In genomic region chr9:64281781-64282178, GRCm38 (mm10) we compare ENCODE assay signal across 8 mouse cellular contexts. TPM values are rescaled to one million over a fixed set of nuclear protein-coding genes. Genes with fewer than 3 reads are reported as not detected.
DNase-seq lines count a peak whose midpoint lies in the region; ATAC-seq and TF ChIP-seq lines count a peak whose summit lies in the region.

No protein-coding gene starts in this region.

- in situ Hi-C loops in CH12.LX (cut with MboI; ENCODE audit: low pct_ligation_motif_present, low pct_unique_long_range_greater_than_20kb, low sequenced_read_pairs), result no loop called here

- TF ChIP-seq RAD21 in CH12.LX (IDR thresholded peaks at IDR 0.05; ENCODE audit: low read depth, low read length), result no peak

- under 1% methylated on average over 22 of the region's 24 CpGs for WGBS in heart, adult 2 months
- WGBS in forebrain, embryonic 13.5 days, result under 1% methylated on average over 24 of the region's 24 CpGs
- under 1% methylated on average over 23 of the region's 24 CpGs for WGBS in liver, postnatal 0 days (ENCODE audit: insufficient replicate concordance)

- H3K36me3 ChIP-seq in heart, adult 2 months (ENCODE audit: control insufficient read depth, insufficient read depth, low read length), result peaks cover 4% of the 10 kb centered on the region; the same call in 1 of the 2 replicates
- peaks cover 0 to 17% of the 10 kb centered on the region in 2 experiments for H3K36me3 ChIP-seq in CH12.LX (replicated peaks in 1 of 2; ENCODE audit: control insufficient read depth in 1 of 2, insufficient read depth in 1 of 2, low read length in 1 of 2)
- no peaks in the 10 kb centered on the region for H3K36me3 ChIP-seq in forebrain, embryonic 13.5 days (ENCODE audit: poor library complexity, severe bottlenecking)
- H3K36me3 ChIP-seq in liver, postnatal 0 days (replicated peaks; ENCODE audit: insufficient read depth, low read length), result no peaks in the 10 kb centered on the region

- no peaks in the 10 kb centered on the region for H3K79me2 ChIP-seq in heart, adult 2 months (replicated peaks; ENCODE audit: control insufficient read depth, insufficient read depth, low read length)
- H3K79me2 ChIP-seq in CH12.LX (replicated peaks; ENCODE audit: control insufficient read depth, extremely low read depth, insufficient read depth, poor library complexity, severe bottlenecking), result peaks cover 51% of the 10 kb centered on the region

- H3K4me3 ChIP-seq in heart, adult 2 months, result peak overlapping the region; percentile 94
- peak overlapping the region; percentile 94 to 99 (median 95) for H3K4me3 ChIP-seq in CH12.LX (replicated peaks in 1 of 3; ENCODE audit: low read depth in 2 of 3, low read length in 2 of 3, poor library complexity in 1 of 3)
- peak overlapping the region; percentile 84 for H3K4me3 ChIP-seq in forebrain, embryonic 13.5 days
- H3K4me3 ChIP-seq in liver, postnatal 0 days (ENCODE audit: low read depth, low read length), result peak overlapping the region; percentile 78

- peak overlapping the region; percentile 88 for H3K27ac ChIP-seq in heart, adult 2 months
- H3K27ac ChIP-seq in CH12.LX (ENCODE audit: insufficient read depth, low read depth), result peak overlapping the region; percentile 69
- peak overlapping the region; percentile 90 for H3K27ac ChIP-seq in forebrain, embryonic 13.5 days
- peak overlapping the region; percentile 81 for H3K27ac ChIP-seq in liver, postnatal 0 days (ENCODE audit: low read depth)

- no peaks in the 10 kb centered on the region for H3K4me1 ChIP-seq in heart, adult 2 months (ENCODE audit: control insufficient read depth, insufficient read depth, low read length)
- H3K4me1 ChIP-seq in CH12.LX (ENCODE audit: control insufficient read depth in 1 of 2, insufficient read depth in 2 of 2), result peaks cover 0 to 12% of the 10 kb centered on the region in 2 experiments; a peak in 2 of 4 replicates
- peaks cover 10% of the 10 kb centered on the region for H3K4me1 ChIP-seq in forebrain, embryonic 13.5 days
- peaks cover 5% of the 10 kb centered on the region for H3K4me1 ChIP-seq in liver, postnatal 0 days (ENCODE audit: insufficient read depth)

- H3K27me3 ChIP-seq in heart, adult 2 months (ENCODE audit: control insufficient read depth, insufficient read depth, low read length), result no peaks in the 10 kb centered on the region
- H3K27me3 ChIP-seq in CH12.LX (replicated peaks), result no peaks in the 10 kb centered on the region
- no peaks in the 10 kb centered on the region for H3K27me3 ChIP-seq in forebrain, embryonic 13.5 days
- no peaks in the 10 kb centered on the region for H3K27me3 ChIP-seq in liver, postnatal 0 days (ENCODE audit: insufficient read depth, low read length)

- peak overlapping the region; percentile 99; the same call in 1 of the 2 replicates for H3K4me2 ChIP-seq in CH12.LX (ENCODE audit: insufficient read depth, low read depth, poor library complexity, severe bottlenecking)
- peak overlapping the region; percentile 70 for H3K4me2 ChIP-seq in forebrain, embryonic 13.5 days
- H3K4me2 ChIP-seq in liver, postnatal 0 days (ENCODE audit: low read depth, low read length), result peak overlapping the region; percentile 77

- dilution Hi-C loops in CH12.LX (cut with MboI; ENCODE audit: extremely low pct_ligation_motif_present, extremely low pct_unique_long_range_greater_than_20kb, low sequenced_read_pairs), result no loop called here

- no peaks in the 10 kb centered on the region for H3K9me3 ChIP-seq in CH12.LX (replicated peaks; ENCODE audit: low read length)
- no peaks in the 10 kb centered on the region for H3K9me3 ChIP-seq in forebrain, embryonic 13.5 days (replicated peaks)
- H3K9me3 ChIP-seq in liver, postnatal 0 days (ENCODE audit: low read length), result no peaks in the 10 kb centered on the region

- ATAC-seq in forebrain, embryonic 13.5 days, result peak; percentile 92
- ATAC-seq in liver, postnatal 0 days, result peak; percentile 87

- peak overlapping the region; percentile 90 for H3K9ac ChIP-seq in heart, adult 2 months (ENCODE audit: low read depth, low read length)
- H3K9ac ChIP-seq in CH12.LX (ENCODE audit: insufficient read depth, low read depth), result peak overlapping the region; percentile 87
- H3K9ac ChIP-seq in forebrain, embryonic 13.5 days, result peak overlapping the region; percentile 95
- H3K9ac ChIP-seq in liver, postnatal 0 days (replicated peaks), result peak overlapping the region; percentile 91

- no peak for TF ChIP-seq EP300 in heart, adult 2 months (IDR thresholded peaks at IDR 0.05; ENCODE audit: insufficient read depth, low read depth, low read length)
- no peak for TF ChIP-seq EP300 in CH12.LX (IDR thresholded peaks at IDR 0.05; ENCODE audit: low read length)
- no peak for TF ChIP-seq EP300 in liver, postnatal 0 days (IDR thresholded peaks at IDR 0.05; ENCODE audit: low read depth)

- no peak for TF ChIP-seq POLR2A in heart, adult 2 months (IDR thresholded peaks at IDR 0.05; ENCODE audit: insufficient read depth, low read depth, low read length)
- no peak for TF ChIP-seq POLR2A in CH12.LX (IDR thresholded peaks at IDR 0.05; ENCODE audit: low read depth, low read length)

- intact Hi-C loops in heart, adult 2 months (cut with DNase I), result loop anchor here (2.0 to 5.0 kb wide), 2 partner anchors 29 to 61 kb away; partner anchors contain the start of genes Dis3l and Map2k1
- intact Hi-C loops in heart, postnatal 10 days (cut with DNase I), result loop anchor here (5.0 kb wide), 1 partner anchor 56 kb away; no protein-coding TSS in a partner anchor

- TF ChIP-seq CTCF in heart, adult 2 months (IDR thresholded peaks at IDR 0.05), result no peak
- no peak for TF ChIP-seq CTCF in CH12.LX (conservative IDR thresholded peaks at IDR 0.05 in 1 of 2, IDR thresholded peaks at IDR 0.05 in 1 of 2; ENCODE audit: low read depth in 2 of 2, low read length in 2 of 2)
- TF ChIP-seq CTCF in liver, postnatal 0 days (IDR thresholded peaks at IDR 0.05; ENCODE audit: low read depth), result no peak

- no peak for DNase-seq in heart, adult 2 months
- no peak for DNase-seq in heart, postnatal 10 days
- no peak for DNase-seq in CH12.LX (ENCODE audit: extremely low read depth)
- no peak for DNase-seq in liver, postnatal 0 days
- DNase-seq in urinary bladder, postnatal 10 days (ENCODE audit: low spot score), result no peak
- DNase-seq in cerebellum, adult 11 months, result no peak
- no peak for DNase-seq in adrenal gland, adult 2 months

TF ChIP-seq in CH12.LX, 34 proteins besides CTCF, POLR2A, EP300 and RAD21 (continues in another document):
- TF ChIP-seq POLR2AphosphoS2 (IDR thresholded peaks at IDR 0.05; ENCODE audit: low read depth, low read length) (no peak; the same call in 1 of the 2 replicates), JUN (IDR thresholded peaks at IDR 0.05; ENCODE audit: insufficient read depth, low read depth, low read length) (no peak), USF2 (conservative IDR thresholded peaks at IDR 0.05; ENCODE audit: low read depth, low read length) (no peak), RCOR1 (conservative IDR thresholded peaks at IDR 0.05; ENCODE audit: low read depth, low read length) (no peak), ZMIZ1 (IDR thresholded peaks at IDR 0.05; ENCODE audit: low read depth, low read length) (no peak), MXI1 (IDR thresholded peaks at IDR 0.05; ENCODE audit: low read depth, low read length) (no peak; the same call in none of the 2 replicates), ETS1 (conservative IDR thresholded peaks at IDR 0.05; ENCODE audit: low read depth, low read length) (no peak)

RNA-seq across cellular contexts. Expression of gene Tipin, which starts 0.4 kb away (rescaled TPM):
- total RNA-seq in heart, adult 2 months (2021), result 1 to 10 TPM; 9.2 to 9.3 TPM
- 3.8 and 7.2 TPM in 2 replicates for polyA plus RNA-seq in heart, adult 2 months (2012; rRNA removed)
- total RNA-seq in heart, postnatal 10 days (2021), result 10 to 100 TPM; 26.6 to 28.9 TPM
- total RNA-seq in CH12.LX (2012; rRNA removed), result 179 and 248 TPM in 2 replicates
- 443 and 624 TPM in 2 replicates for total RNA-seq in CH12.LX (2014; rRNA removed)
- 204 and 235 TPM in 2 replicates for polyA plus RNA-seq in CH12.LX (2012; ENCODE audit: insufficient read length, low read depth)
- 243 and 245 TPM in 2 replicates for polyA plus RNA-seq in forebrain, embryonic 13.5 days (2015; fragmentation: Nextera tagmentation; extraction: Ambion mirVana)
- polyA plus RNA-seq in liver, postnatal 0 days (2015; fragmentation: Nextera tagmentation; extraction: Ambion mirVana), result 104 and 109 TPM in 2 replicates
- 10 to 100 TPM; 10.2 to 27.9 TPM for total RNA-seq in adrenal gland, adult 2 months (2021)
- 0.19 and 0.48 TPM in 2 replicates for polyA plus RNA-seq in adrenal gland, adult 2 months (2012; rRNA removed)

RNA-seq across cellular contexts. Expression of gene Map2k1, which starts 28.3 kb away (rescaled TPM):
- 10 to 100 TPM; 47.2 to 47.5 TPM for total RNA-seq in heart, adult 2 months (2021)
- polyA plus RNA-seq in heart, adult 2 months (2012; rRNA removed), result 30.0 and 43.3 TPM in 2 replicates
- 10 to 100 TPM; 59.6 to 65.1 TPM for total RNA-seq in heart, postnatal 10 days (2021)
- total RNA-seq in CH12.LX (2012; rRNA removed) (53.0 and 74.0 TPM in 2 replicates), CH12.LX (2014; rRNA removed) (118 and 122 TPM in 2 replicates)
- polyA plus RNA-seq in CH12.LX (2012; ENCODE audit: insufficient read length, low read depth), result 54.9 and 56.3 TPM in 2 replicates
- 40.3 and 42.6 TPM in 2 replicates for polyA plus RNA-seq in forebrain, embryonic 13.5 days (2015; fragmentation: Nextera tagmentation; extraction: Ambion mirVana)
- 27.5 and 28.9 TPM in 2 replicates for polyA plus RNA-seq in liver, postnatal 0 days (2015; fragmentation: Nextera tagmentation; extraction: Ambion mirVana)
- total RNA-seq in adrenal gland, adult 2 months (2021), result 100 to 1,000 TPM in 1 of 2 experiments, 10 to 100 TPM in 1; 64.3 to 103 TPM
- polyA plus RNA-seq in adrenal gland, adult 2 months (2012; rRNA removed), result 29.1 and 34.1 TPM in 2 replicates

RNA-seq across cellular contexts. Expression of gene Uchl4, which starts 46.8 kb away (rescaled TPM):
- 1 to 10 TPM; 2.3 to 2.4 TPM for total RNA-seq in heart, adult 2 months (2021)
- polyA plus RNA-seq in heart, adult 2 months (2012; rRNA removed), result 0.21 and 0.44 TPM in 2 replicates
- 1 to 10 TPM; 2.1 to 2.2 TPM for total RNA-seq in heart, postnatal 10 days (2021)
- total RNA-seq in CH12.LX (2012; rRNA removed) (0.55 and 0.59 TPM in 2 replicates), CH12.LX (2014; rRNA removed) (8.2 and 11.0 TPM in 2 replicates)
- polyA plus RNA-seq in CH12.LX (2012; ENCODE audit: insufficient read length, low read depth), result 16.8 and 21.0 TPM in 2 replicates
- 2.4 and 2.8 TPM in 2 replicates for polyA plus RNA-seq in forebrain, embryonic 13.5 days (2015; fragmentation: Nextera tagmentation; extraction: Ambion mirVana)
- 0.61 and 0.84 TPM in 2 replicates for polyA plus RNA-seq in liver, postnatal 0 days (2015; fragmentation: Nextera tagmentation; extraction: Ambion mirVana)
- 1 to 10 TPM; 1.8 to 2.2 TPM for total RNA-seq in adrenal gland, adult 2 months (2021)
- polyA plus RNA-seq in adrenal gland, adult 2 months (2012; rRNA removed), result not detected in 2 replicates

RNA-seq across cellular contexts. Expression of gene Dis3l, which starts 59.3 kb away (rescaled TPM):
- total RNA-seq in heart, adult 2 months (2021), result 10 to 100 TPM; 24.5 to 24.6 TPM
- polyA plus RNA-seq in heart, adult 2 months (2012; rRNA removed), result 10.6 and 18.6 TPM in 2 replicates
- total RNA-seq in heart, postnatal 10 days (2021), result 10 to 100 TPM; 17.4 to 21.3 TPM
- total RNA-seq in CH12.LX (2012; rRNA removed) (8.8 and 9.0 TPM in 2 replicates), CH12.LX (2014; rRNA removed) (6.6 and 6.8 TPM in 2 replicates)
- 9.5 and 9.6 TPM in 2 replicates for polyA plus RNA-seq in CH12.LX (2012; ENCODE audit: insufficient read length, low read depth)
- 19.4 and 21.7 TPM in 2 replicates for polyA plus RNA-seq in forebrain, embryonic 13.5 days (2015; fragmentation: Nextera tagmentation; extraction: Ambion mirVana)
- 3.7 and 5.1 TPM in 2 replicates for polyA plus RNA-seq in liver, postnatal 0 days (2015; fragmentation: Nextera tagmentation; extraction: Ambion mirVana)
- 10 to 100 TPM; 21.7 to 22.4 TPM for total RNA-seq in adrenal gland, adult 2 months (2021)
- polyA plus RNA-seq in adrenal gland, adult 2 months (2012; rRNA removed), result 42.8 and 47.8 TPM in 2 replicates

Comparison
In these comparisons a context has a peak if more than half of its experiments do, and no peak if none do; other contexts are left out.
1. RNA of gene Tipin, which starts 0.4 kb away (polyA plus RNA-seq): 243 to 245 TPM in forebrain, embryonic 13.5 days, 204 to 235 TPM in CH12.LX and 104 to 109 TPM in liver, postnatal 0 days; 3.8 to 7.2 TPM in heart, adult 2 months and 0.19 to 0.48 TPM in adrenal gland, adult 2 months; every median in the first group is over 10 times any median in the second.
2. Peak in every context shown above with its lines, with median percentiles within 50 percentile points of each other: H3K27ac ChIP-seq, H3K4me3 ChIP-seq, H3K9ac ChIP-seq and H3K4me2 ChIP-seq.